Mouse (Mus musculus) embryonic facial prominence, embryonic 14.5 days (tissue): ENCODE data around the gene Fam107b. TPM values are rescaled to one million over a fixed set of nuclear protein-coding genes. Genes with fewer than 3 reads are reported as not detected.
"Not testable (repeated sequence)": the region's sequence is repeated elsewhere in the genome, so short reads cannot be mapped to it uniquely, and the experiment has no call there.

Experiments used
- ATAC-seq: fragments of 200-750 bp; cut with Nextera tagmentation; 2 replicates; pipeline ENCODE4 v1.8.0; 2017; ENCODE audit warnings: low read depth, moderate number of reproducible peaks, moderate TSS enrichment
- DNase-seq: peaks from one replicate; pipeline ENCODE4 v3.0.0-alpha.2; 2015; ENCODE audit warnings: low spot score
- H3K27ac ChIP-seq: fragments of 300-500 bp; sonication (generic); replicated peaks from 2 replicates; pipeline ENCODE4 v1.5.1; 2014; ENCODE audit warnings: low read depth, mild to moderate bottlenecking, low read length, moderate library complexity
- H3K27me3 ChIP-seq: fragments of 300-500 bp; sonication (generic); replicated peaks from 2 replicates; pipeline ENCODE4 v1.6.1; 2014; ENCODE audit warnings: low read length; ENCODE audit not compliant: control insufficient read depth, insufficient read depth
- H3K36me3 ChIP-seq: fragments of 300-500 bp; sonication (generic); 2 replicates; pipeline ENCODE4 v1.6.1; 2014; ENCODE audit warnings: low read length, mixed read lengths; ENCODE audit not compliant: control insufficient read depth, insufficient read depth
- H3K4me1 ChIP-seq: fragments of 300-500 bp; sonication (generic); 2 replicates; pipeline ENCODE4 v1.6.1; 2014; ENCODE audit warnings: antibody characterized with exemption, low read length; ENCODE audit not compliant: control insufficient read depth, insufficient read depth
- H3K4me2 ChIP-seq: fragments of 300-500 bp; sonication (generic); 2 replicates; pipeline ENCODE4 v1.6.1; 2014; ENCODE audit warnings: low read depth, mild to moderate bottlenecking, low read length, moderate library complexity, mixed read lengths
- H3K4me3 ChIP-seq: fragments of 300-500 bp; sonication (generic); 2 replicates; pipeline ENCODE4 v1.5.1; 2014; ENCODE audit warnings: low read depth, mild to moderate bottlenecking, low read length
- H3K9ac ChIP-seq: fragments of 300-500 bp; sonication (generic); 2 replicates; pipeline ENCODE4 v1.6.1; 2014; ENCODE audit warnings: low read depth, mild to moderate bottlenecking, low read length, moderate library complexity, mixed read lengths
- H3K9me3 ChIP-seq: fragments of 300-500 bp; sonication (generic); 2 replicates; pipeline ENCODE4 v1.6.1; 2016; ENCODE audit warnings: low read length; ENCODE audit not compliant: control insufficient read depth
- WGBS: fragments of 180-500 bp; shearing (Covaris S2); extraction: QIAGEN DNeasy Blood & Tissue Kit; methylation state at CpG from one replicate; pipeline ENCODE4 v1.1.7; 2014; 5-methylcytosine and 5-hydroxymethylcytosine counted together
- polyA plus RNA-seq: library from polyadenylated mRNA; unstranded; fragments of >200 nt; fragmentation: Nextera tagmentation; extraction: Ambion mirVana; gene quantifications from 2 replicates; pipeline ENCODE4 v1.2.1, GENCODE M21; 2014

The Fam107b gene
- polyA plus RNA-seq, 1 experiment from 2014 or later: 40.4 TPM

DNA sequence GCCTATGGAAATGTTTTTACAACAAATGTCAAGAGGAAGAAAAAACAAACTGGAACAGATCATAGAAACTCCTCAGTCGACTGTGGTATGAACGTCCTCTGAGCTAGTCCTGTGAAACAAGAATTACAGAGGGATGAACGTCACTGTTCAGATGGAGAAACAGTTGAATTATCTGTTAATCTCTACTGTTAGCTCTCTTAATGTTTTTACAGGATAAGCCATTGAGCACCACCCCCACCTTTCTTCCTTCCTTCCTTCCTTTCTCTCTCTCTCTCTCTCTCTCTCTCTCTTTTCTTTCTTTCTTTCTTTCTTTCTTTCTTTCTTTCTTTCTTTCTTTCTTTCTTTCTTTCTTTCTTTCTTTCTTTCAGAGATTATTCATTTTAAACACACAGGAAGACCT is 135.0 kb downstream of the Fam107b start:
- H3K9ac ChIP-seq, H3K4me1 ChIP-seq, ATAC-seq, H3K27me3 ChIP-seq, H3K4me3 ChIP-seq, DNase-seq, H3K4me2 ChIP-seq, H3K27ac ChIP-seq, H3K36me3 ChIP-seq, H3K9me3 ChIP-seq: not testable (repeated sequence)
- 44% methylated on average over 3 of the region's 3 CpGs for WGBS

DNA sequence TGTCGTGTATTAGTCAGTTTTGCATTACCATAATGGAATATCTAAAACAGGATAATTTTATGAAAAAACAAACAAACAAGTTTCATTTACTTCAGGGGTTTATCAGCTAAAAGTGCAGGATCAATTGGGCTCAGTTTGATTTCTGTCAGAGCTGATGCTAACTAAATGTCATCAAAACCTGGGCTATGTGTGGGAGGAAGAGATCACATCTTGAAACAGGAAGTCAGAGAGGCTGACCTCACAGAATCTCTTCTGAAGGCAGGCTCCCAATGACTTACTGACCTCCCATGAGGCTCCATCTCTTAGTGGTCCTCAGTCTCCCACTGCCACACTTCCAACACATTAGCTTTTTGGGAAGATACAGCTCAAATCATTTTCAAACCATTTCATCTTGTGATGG is 136.9 kb downstream of the Fam107b start:
- Histone ChIP-seq H3K27me3 (no peaks in the 10 kb centered on the region), H3K4me1 (no peaks in the 10 kb centered on the region), H3K9me3 (no peaks in the 10 kb centered on the region), H3K36me3 (no peaks in the 10 kb centered on the region), H3K9ac (no peak overlapping the region), H3K4me2 (no peak overlapping the region), H3K4me3 (no peak overlapping the region), H3K27ac (no peak overlapping the region)
- ATAC-seq (no peak), DNase-seq (no peak)
- WGBS: 81% methylated on average over 1 of the region's 1 CpGs

DNA sequence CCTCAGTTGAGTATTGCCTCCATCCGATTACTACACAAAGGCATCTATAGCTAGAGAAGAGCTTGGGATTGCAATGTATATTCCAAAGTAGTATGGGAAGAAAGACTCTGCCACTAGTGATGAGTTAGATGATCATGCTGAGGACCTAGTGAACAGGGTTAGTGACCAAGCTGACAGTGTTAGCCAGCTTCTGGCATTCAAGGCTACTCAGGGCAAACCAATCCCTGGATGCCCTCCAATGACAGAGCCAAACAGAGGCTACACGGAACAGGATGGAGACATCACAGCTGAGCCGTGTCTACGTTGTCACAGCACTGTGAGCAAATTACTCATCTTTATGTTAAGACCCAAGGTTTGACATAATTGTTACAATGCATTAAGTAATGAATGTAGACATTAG is 138.3 kb downstream of the Fam107b start:
- no peaks in the 10 kb centered on the region for H3K9me3 ChIP-seq
- 92% methylated on average over 4 of the region's 4 CpGs for WGBS
- DNase-seq: no peak
- H3K9ac ChIP-seq: no peak overlapping the region
- H3K36me3 ChIP-seq: no peaks in the 10 kb centered on the region
- H3K27me3 ChIP-seq: no peaks in the 10 kb centered on the region
- H3K4me3 ChIP-seq: no peak overlapping the region
- no peak for ATAC-seq
- H3K27ac ChIP-seq: no peak overlapping the region
- no peaks in the 10 kb centered on the region for H3K4me1 ChIP-seq
- no peak overlapping the region for H3K4me2 ChIP-seq

DNA sequence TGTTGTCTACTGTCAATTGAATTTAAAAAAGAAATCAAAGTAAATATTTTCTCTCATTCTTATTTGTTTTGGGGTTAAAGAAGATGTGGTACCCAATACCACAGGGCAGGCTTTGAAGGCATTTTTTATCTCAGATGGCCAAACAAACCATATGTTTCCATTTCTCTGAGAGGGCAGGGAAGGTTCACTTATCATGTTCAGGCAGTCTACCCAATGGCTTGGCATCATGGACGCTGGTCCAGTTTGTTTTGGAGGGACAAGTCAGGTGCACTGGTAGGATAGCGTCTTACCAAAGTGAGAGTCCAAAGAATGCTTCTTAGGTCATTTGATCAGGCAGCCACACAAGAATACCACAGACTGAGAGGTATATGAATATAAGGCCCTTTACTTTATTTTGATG is 139.6 kb downstream of the Fam107b start:
- Histone ChIP-seq H3K9me3 (no peaks in the 10 kb centered on the region), H3K27ac (no peak overlapping the region), H3K36me3 (no peaks in the 10 kb centered on the region), H3K4me3 (no peak overlapping the region), H3K4me2 (no peak overlapping the region), H3K4me1 (peaks cover 8% of the 10 kb centered on the region), H3K27me3 (no peaks in the 10 kb centered on the region), H3K9ac (no peak overlapping the region)
- WGBS: 90% methylated on average over 2 of the region's 2 CpGs
- no peak for ATAC-seq
- DNase-seq: no peak

DNA sequence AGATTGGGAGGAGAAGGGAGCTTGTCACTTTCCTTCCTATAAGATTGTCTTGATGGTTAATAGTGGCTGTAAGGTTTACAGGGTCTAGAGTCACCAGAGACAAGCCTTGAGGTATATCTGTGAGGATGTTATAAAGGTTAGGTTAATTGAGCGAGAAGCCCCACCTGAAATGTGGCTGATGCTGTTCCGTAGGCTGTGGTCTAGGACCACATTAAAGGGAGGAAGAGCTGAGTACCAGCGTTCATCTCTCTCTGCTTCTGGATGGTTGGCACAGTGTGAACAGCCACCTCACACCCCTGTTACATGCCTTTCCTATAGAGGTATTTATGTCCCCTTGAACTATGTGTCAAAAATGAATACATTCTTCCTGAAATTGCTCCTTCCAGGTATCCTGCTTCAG is 140.2 kb downstream of the Fam107b start:
- no peaks in the 10 kb centered on the region for H3K27me3 ChIP-seq
- peaks cover 12% of the 10 kb centered on the region for H3K4me1 ChIP-seq
- no peak overlapping the region for H3K9ac ChIP-seq
- no peak overlapping the region for H3K4me3 ChIP-seq
- DNase-seq (no peak), ATAC-seq (no peak)
- 89% methylated on average over 3 of the region's 3 CpGs for WGBS
- no peaks in the 10 kb centered on the region for H3K9me3 ChIP-seq
- no peaks in the 10 kb centered on the region for H3K36me3 ChIP-seq
- H3K27ac ChIP-seq: no peak overlapping the region
- no peak overlapping the region for H3K4me2 ChIP-seq

DNA sequence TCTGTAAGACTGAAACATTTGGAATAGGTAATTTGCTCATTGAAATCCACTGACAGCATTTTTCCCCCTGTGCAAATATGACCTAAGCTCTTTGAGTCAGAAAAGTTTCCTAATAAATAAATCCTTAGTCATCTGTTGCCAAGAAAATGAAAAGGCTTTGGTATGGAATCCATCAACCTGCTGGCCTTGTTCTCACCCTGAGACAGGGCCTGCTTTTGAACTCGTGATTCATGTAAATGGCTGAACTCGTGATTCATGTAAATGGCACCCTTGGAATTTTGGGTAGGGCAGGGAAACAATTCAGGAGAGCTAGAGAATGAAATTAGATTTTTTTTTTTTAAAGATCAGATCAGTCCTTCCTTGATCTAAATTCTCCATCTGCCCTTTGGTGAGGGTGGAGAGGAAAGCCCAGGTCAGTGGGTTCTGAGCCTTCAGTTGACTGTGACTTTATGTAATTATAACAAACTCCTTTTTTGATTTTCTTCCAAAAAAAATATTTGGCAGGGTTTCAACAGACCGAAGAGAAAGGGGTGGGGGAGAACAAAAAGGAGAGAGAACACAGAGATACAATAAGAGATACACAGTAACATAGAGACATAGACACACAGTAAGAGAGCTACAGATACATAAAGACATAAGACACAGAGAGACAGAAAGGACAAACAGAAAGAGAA is 142.2 kb downstream of the Fam107b start:
- Histone ChIP-seq H3K4me2 (peak overlapping the region; percentile 83; the same call in 1 of the 2 replicates), H3K4me3 (peak overlapping the region; percentile 80; the same call in 1 of the 2 replicates), H3K27me3 (no peaks in the 10 kb centered on the region), H3K9me3 (no peaks in the 10 kb centered on the region), H3K27ac (no peak overlapping the region; the same call in 1 of the 2 replicates), H3K9ac (no peak overlapping the region), H3K36me3 (no peaks in the 10 kb centered on the region), H3K4me1 (peaks cover 27% of the 10 kb centered on the region)
- ATAC-seq (no peak), DNase-seq (peak; percentile 59)
- 43% methylated on average over 3 of the region's 3 CpGs for WGBS

DNA sequence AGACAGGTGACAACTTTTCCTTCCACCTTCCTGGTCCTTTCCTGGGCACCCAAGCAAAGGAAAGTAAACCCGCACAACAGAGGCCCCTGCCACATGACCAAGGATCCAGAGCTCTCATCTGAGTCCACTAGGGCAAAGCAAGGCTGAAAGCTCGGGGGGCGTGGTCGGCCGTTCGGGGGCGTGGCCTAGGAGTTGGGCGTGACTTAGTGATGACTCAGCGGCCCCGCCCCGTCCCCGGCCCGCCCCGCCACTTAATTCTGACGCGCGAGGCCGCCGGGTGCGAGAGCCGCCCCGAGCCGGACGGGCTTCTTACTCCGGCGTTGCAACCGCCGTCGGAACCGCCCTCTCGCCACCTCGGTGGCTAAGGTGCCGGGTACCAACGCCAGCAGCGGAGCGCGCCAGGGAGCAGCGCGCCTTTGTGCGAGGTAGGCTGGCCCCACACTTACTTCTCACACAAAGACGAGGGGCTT is 143.0 kb downstream of the Fam107b start:
- peak; percentile 94 for DNase-seq
- no peaks in the 10 kb centered on the region for H3K9me3 ChIP-seq
- WGBS: 0% methylated on average over 18 of the region's 41 CpGs

DNA sequence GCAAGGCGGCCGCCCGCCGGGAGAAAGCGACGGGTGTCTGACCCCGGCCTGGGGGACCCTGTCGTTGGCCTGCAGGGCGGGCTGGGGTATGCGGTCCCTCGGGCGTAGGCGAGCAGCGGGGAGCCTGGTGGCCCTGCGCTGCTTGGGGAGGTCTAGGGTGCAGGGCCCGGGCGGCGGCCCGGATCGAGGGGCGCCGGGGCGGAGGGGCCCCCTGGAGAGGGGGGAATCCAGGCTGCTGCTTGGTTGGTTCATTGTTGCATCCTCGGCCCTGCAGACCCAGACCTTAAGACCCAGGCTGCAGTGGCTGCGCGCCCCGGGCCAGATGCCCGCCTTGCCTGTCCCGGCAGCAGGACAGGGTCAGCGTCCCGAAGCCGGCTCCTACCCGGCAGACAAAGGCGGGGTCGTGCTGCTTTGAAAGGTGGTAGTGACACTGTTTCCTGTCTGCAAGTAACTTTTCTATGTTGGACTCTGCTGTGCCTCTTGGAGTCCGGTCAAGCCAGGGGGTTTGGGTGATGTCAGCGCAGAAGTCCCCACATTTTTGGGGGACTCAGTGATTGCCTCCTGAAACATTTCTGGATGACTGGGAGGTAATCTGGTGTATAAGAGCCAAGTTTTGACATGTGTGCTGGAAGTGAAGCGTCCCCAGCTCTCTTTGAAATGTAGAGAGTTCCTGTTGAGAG is 143.5 kb downstream of the Fam107b start:
- Histone ChIP-seq H3K9ac (peak overlapping the region; percentile 87), H3K27me3 (no peaks in the 10 kb centered on the region), H3K4me2 (peak overlapping the region; percentile 83), H3K4me1 (peaks cover 30% of the 10 kb centered on the region), H3K9me3 (no peaks in the 10 kb centered on the region), H3K4me3 (peak overlapping the region; percentile 80), H3K27ac (peak overlapping the region; percentile 56), H3K36me3 (no peaks in the 10 kb centered on the region)
- WGBS: under 1% methylated on average over 19 of the region's 38 CpGs
- DNase-seq (peak; percentile 51), ATAC-seq (peak; percentile 58)

More for the DNA sequence above, 143.0 kb downstream of the Fam107b start:
- Histone ChIP-seq H3K27me3 (no peaks in the 10 kb centered on the region), H3K27ac (peak overlapping the region; percentile 56), H3K4me2 (peak overlapping the region; percentile 83), H3K4me1 (peaks cover 30% of the 10 kb centered on the region), H3K4me3 (peak overlapping the region; percentile 80), H3K9ac (peak overlapping the region; percentile 87), H3K36me3 (no peaks in the 10 kb centered on the region)
- ATAC-seq: peak; percentile 93
